Mouse (Mus musculus) kidney, adult 2 months (tissue): ENCODE measurements around the gene Tbc1d15.

Experiments used
- CTCF ChIP-seq: fragments of 200-500 bp; conservative IDR thresholded peaks from 2 replicates; pipeline ENCODE4 v1.5.1; 2011; ENCODE audit warnings: low read depth, mild to moderate bottlenecking, control low read depth, low read length, moderate library complexity, mixed read lengths; ENCODE audit not compliant: insufficient read depth, insufficient read length
- POLR2A ChIP-seq: fragments of 200-500 bp; IDR thresholded peaks from one replicate; pipeline ENCODE4 v1.6.1; 2011; ENCODE audit warnings: low read depth, low read length, control low read depth

GRCm38 (mm10) chr10:115253521-115253920 lies 2.3 kb upstream of the Tbc1d15 start:
- TF ChIP-seq POLR2A (no peak), CTCF (no peak)
